Mouse (Mus musculus): ENCODE results near the gene Olfr71.

DNA sequence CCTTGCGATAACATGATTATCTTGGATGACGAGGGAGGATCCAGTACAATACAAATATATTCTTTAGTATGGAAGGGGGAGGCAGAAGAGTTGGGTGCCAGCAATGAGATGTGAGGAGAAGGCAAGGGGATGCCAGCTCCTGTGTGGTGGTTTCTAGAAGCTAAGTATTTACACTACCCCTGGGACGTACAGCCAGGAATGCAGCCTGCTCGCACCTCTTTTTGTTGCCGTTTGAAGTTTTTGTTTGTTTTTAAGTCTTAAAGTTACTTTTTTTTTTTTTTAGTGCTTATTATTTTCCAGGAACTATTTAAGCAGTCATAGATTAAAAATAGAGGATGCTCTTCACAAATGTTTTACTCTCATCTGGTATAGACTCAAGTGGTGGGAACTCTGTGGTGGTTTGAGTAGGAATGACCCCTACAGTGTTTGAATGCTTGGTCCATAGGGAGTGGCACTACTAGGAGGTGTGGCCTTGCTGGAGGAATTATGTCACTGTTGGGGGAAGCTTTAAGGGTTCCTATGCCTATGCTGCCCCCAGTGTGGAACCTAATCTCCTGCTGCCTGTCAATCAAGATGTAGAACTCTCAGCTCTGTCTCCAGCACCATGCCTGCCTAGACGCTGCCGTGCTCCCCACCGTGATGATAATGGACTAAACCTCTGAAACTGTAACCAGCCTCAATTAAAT, 29.1 kb upstream of the Olfr71 start:
- no peak for TF ChIP-seq POLR2A (IDR thresholded peaks at IDR 0.05; ENCODE audit: borderline replicate concordance, extremely low read depth, low read depth, low read length)
- no peak for TF ChIP-seq CTCF (IDR thresholded peaks at IDR 0.05; ENCODE audit: insufficient read depth, low read length)
